Mouse (Mus musculus) layer of hippocampus, adult 18-20 months (tissue): ENCODE results near the gene Elmo2. TPM values are rescaled to one million over a fixed set of nuclear protein-coding genes. Genes with fewer than 3 reads are reported as not detected.

Experiments
- DNase-seq, 2 experiments: peaks; one replicate each; pipeline ENCODE4 v3.0.0; 2022; ENCODE audit warnings: low spot score in 2 of 2
- long read RNA-seq: library from polyadenylated mRNA; stranded (forward); transcript quantifications from one replicate; pipeline ENCODE4 v2.0.0, GENCODE M21; 2021
- total RNA-seq, 2 experiments: library from RNA; stranded (reverse); gene quantifications; 2 replicates each; pipeline ENCODE4 v1.2.3; 2021

Gene Elmo2
- total RNA-seq: 100 to 1,000 TPM; 174 to 179 TPM
- long read RNA-seq, full-length matches to known transcripts: 199 of 271 reads
- long read RNA-seq, partial matches to known transcripts: 18 of 271 reads
- long read RNA-seq, other reads (novel, unspliced or antisense): 54 of 271 reads

GRCm38 (mm10) chr2:165326304-165327190, at the start of gene Elmo2:
Gene Elmo2, minus strand, starts transcription at chr2:165326479.
- DNase-seq: peak; percentile 98 to 99

GRCm38 (mm10) chr2:165376001-165376400, 49.7 kb upstream of the Elmo2 start:
- no peak for DNase-seq

- DNase-seq: no peak
Observed at GRCm38 (mm10) chr2:165375478-165375877, 49.2 kb upstream of the Elmo2 start.

- DNase-seq: peak in 1 of 2 experiments; percentile 33
Observed at GRCm38 (mm10) chr2:165371066-165371465, 44.8 kb upstream of the Elmo2 start.

- no peak for DNase-seq
Observed at GRCm38 (mm10) chr2:165370348-165370747, 44.1 kb upstream of the Elmo2 start.

GRCm38 (mm10) chr2:165368496-165368895, 42.2 kb upstream of the Elmo2 start, which contains the start of gene Zfp663:
Gene Zfp663, minus strand, starts transcription at chr2:165368729.
- DNase-seq: no peak

GRCm38 (mm10) chr2:165367868-165368439, 41.7 kb upstream of the Elmo2 start:
- DNase-seq: no peak

- DNase-seq: no peak
Observed at GRCm38 (mm10) chr2:165367047-165367520, 40.8 kb upstream of the Elmo2 start.

GRCm38 (mm10) chr2:165364334-165365091, 38.2 kb upstream of the Elmo2 start:
- DNase-seq: peak in 1 of 2 experiments; percentile 74

- DNase-seq: no peak
Observed at GRCm38 (mm10) chr2:165363282-165363681, 37.0 kb upstream of the Elmo2 start.

GRCm38 (mm10) chr2:165360861-165361260, 34.6 kb upstream of the Elmo2 start:
- DNase-seq: peak; percentile 26 to 73

- DNase-seq: peak; percentile 45 to 81
Observed at GRCm38 (mm10) chr2:165351828-165352513, 25.7 kb upstream of the Elmo2 start.

- DNase-seq: peak in 1 of 2 experiments; percentile 57
Observed at GRCm38 (mm10) chr2:165349466-165349865, 23.2 kb upstream of the Elmo2 start.

- DNase-seq: no peak
Observed at GRCm38 (mm10) chr2:165346180-165346579, 19.9 kb upstream of the Elmo2 start.

GRCm38 (mm10) chr2:165337191-165337590, 10.9 kb upstream of the Elmo2 start:
- DNase-seq: no peak

- DNase-seq: no peak
Observed at GRCm38 (mm10) chr2:165332610-165333210, 6.4 kb upstream of the Elmo2 start.

GRCm38 (mm10) chr2:165329703-165330102, 3.4 kb upstream of the Elmo2 start:
- DNase-seq: no peak

- no peak for DNase-seq
Observed at GRCm38 (mm10) chr2:165328746-165329145, 2.5 kb upstream of the Elmo2 start.

- no peak for DNase-seq
Observed at GRCm38 (mm10) chr2:165327386-165327785, 1.1 kb upstream of the Elmo2 start.
